Mouse (Mus musculus) brain, embryonic 14.5 days (tissue): ENCODE measurements around the gene Vwf.

Experiments
- CTCF ChIP-seq: fragments of 200-500 bp; IDR thresholded peaks from 2 replicates; pipeline ENCODE4 v1.5.1; 2012; ENCODE audit warnings: inconsistent platforms, mild to moderate bottlenecking, moderate library complexity, borderline replicate concordance; ENCODE audit not compliant: insufficient read depth, insufficient read length; ENCODE audit errors: extremely low read depth
- POLR2A ChIP-seq: fragments of 200-500 bp; IDR thresholded peaks from 2 replicates; pipeline ENCODE4 v1.6.1; 2012; ENCODE audit warnings: mild to moderate bottlenecking, inconsistent platforms, borderline replicate concordance; ENCODE audit not compliant: poor library complexity, insufficient read depth, insufficient read length, severe bottlenecking; ENCODE audit errors: extremely low read depth

GRCm38 (mm10) chr6:125539423-125539822, 7.2 kb upstream of the Vwf start:
- TF ChIP-seq POLR2A (no peak), CTCF (no peak)
